Mouse (Mus musculus): ENCODE measurements around the gene Fam185a.

The Fam185a gene

GRCm38 (mm10) chr5:21491469-21491868, 66.7 kb downstream of the Fam185a start:
- no peak for ATAC-seq (ENCODE audit: insufficient number of reproducible peaks, low FRiP score, low TSS enrichment)

- no peak for ATAC-seq (ENCODE audit: insufficient number of reproducible peaks, low FRiP score, low TSS enrichment)
These were observed 67.5 kb downstream of the Fam185a start for GRCm38 (mm10) chr5:21492213-21492612.

- ATAC-seq (ENCODE audit: insufficient number of reproducible peaks, low FRiP score, low TSS enrichment): no peak
These were observed 68.7 kb downstream of the Fam185a start for GRCm38 (mm10) chr5:21493294-21493999.

DNA sequence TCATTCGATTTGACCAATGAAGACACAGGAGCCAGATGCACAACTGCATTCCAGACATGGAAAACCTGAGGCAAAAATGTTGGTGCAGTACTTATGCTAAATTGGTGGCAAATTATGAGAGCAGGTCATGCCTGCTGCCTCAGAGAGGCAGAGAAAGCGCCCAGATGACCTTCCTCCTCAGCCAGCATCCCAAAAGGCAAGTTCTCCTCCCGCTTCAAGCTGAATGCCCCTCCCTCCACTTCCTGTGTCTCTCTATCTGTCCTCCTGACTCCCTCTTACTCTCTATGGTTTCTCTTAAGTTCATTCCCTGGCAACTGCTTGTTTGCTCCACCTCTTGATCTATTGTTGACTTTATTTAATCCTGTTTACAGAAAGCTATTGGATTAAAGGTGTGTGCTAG, 70.0 kb downstream of the Fam185a start:
- ATAC-seq (ENCODE audit: insufficient number of reproducible peaks, low FRiP score, low TSS enrichment): no peak

DNA sequence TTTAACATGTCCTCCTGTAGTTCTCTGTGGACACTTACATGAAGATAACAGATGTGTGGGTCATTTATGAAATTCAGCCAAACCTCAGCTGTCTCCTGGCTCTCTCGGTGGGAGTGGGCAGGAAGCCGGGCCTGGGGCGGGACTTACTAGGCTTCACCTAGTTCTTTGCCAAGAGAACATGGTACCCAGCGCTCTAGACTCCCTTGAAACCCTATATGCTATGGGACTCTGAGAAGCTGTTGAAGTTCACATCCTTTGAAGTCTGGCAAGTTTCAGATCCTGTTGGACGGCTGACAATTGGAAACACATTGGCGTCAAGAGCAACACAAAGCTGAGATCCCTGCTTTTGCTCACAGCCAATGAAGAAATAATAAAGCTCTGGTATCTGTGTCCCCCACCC, 71.6 kb downstream of the Fam185a start:
- ATAC-seq (ENCODE audit: insufficient number of reproducible peaks, low FRiP score, low TSS enrichment): no peak

- no peak for ATAC-seq (ENCODE audit: insufficient number of reproducible peaks, low FRiP score, low TSS enrichment)
These were observed 72.1 kb downstream of the Fam185a start for GRCm38 (mm10) chr5:21496881-21497280.

DNA sequence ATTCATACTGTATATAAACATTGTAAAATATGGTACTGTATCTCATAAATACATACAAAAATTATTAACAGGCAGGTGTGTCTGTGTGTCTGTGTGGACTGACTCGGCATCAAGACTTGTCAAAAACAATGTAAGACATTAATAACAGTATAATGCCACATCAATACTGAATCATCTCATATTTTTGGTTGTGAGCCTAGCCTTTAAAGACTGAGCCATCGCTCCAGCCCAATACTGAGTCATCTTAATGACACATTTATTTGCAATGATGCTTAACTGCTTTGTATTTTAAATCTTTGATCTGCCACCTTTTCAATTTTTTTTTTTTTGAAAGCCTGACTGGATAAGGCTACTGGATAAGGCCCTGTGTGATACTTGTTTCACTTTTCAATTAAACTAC, 73.7 kb downstream of the Fam185a start:
- no peak for ATAC-seq (ENCODE audit: insufficient number of reproducible peaks, low FRiP score, low TSS enrichment)

- no peak for ATAC-seq (ENCODE audit: insufficient number of reproducible peaks, low FRiP score, low TSS enrichment)
These were observed 74.2 kb downstream of the Fam185a start for GRCm38 (mm10) chr5:21498925-21499324.

GRCm38 (mm10) chr5:21500133-21500532, 75.4 kb downstream of the Fam185a start:
- no peak for ATAC-seq (ENCODE audit: insufficient number of reproducible peaks, low FRiP score, low TSS enrichment)

DNA sequence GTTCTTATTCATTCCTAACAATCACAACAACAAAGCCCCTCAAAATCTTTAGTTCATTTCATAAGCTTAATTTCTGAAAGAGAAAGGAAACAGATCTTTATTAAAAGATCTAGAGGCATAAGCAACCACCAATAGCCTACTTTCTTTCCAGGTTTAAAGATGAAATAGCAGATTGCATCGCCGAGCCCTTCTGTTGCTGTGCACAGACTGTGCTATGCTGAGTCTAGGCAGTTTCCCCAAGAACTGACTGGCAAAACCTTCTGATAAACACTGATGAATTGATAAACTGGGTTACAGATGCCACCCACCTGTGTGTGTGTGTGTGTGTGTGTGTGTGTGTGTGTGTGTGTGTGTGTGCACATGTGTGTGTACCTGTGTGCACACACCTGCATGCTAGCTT, 76.2 kb downstream of the Fam185a start:
- no peak for ATAC-seq (ENCODE audit: insufficient number of reproducible peaks, low FRiP score, low TSS enrichment)

DNA sequence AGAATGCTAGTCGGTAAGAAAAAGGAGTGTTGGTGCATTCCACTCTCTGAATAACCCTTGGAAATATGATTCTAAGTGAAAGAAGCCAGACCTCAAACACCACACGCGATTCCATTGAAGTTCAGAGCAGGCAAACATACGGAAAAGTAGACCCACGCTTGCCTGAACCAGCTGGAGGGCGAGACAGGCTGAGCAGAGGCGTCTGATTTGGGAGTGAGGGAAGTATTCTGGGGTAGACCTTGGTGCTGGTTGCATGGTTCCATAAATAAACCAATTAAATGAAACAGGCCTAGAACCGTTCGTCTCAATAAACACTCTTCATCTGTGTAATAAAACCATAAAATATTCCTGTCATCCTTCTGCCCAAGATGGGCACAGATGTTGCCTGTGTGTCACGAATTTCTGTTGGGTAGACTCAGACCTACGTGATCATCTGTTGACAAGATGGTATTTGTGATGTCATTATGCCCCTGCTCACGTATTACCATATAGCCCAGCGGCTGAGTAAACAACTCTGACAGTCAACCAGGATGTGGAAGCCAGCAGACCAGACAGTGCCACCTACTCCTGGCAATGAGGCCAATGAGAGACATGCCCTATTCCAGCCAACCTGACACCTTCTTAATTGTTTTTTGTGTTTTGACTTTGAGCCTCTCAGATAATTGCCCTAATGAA, 78.3 kb downstream of the Fam185a start:
- no peak for ATAC-seq (ENCODE audit: insufficient number of reproducible peaks, low FRiP score, low TSS enrichment)

DNA sequence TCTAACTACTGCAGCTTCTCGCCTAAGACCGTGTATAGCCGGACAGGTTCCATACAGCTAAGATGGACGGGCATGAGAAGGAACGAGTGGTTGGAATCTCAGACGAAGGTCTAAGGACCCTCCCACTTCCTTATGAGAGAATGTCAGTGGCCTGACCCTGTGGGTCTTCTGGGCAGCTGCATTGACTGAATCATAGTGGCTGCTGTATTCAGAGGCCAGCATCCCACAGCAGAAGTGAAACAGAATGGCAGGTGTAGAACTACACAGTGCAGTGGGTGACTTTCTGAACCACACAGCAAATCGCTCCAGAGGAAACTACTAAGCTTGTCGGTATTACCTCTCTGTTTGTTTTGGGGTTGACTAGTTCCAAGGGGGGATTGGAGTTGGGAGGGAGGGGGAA, 80.4 kb downstream of the Fam185a start:
- ATAC-seq (ENCODE audit: insufficient number of reproducible peaks, low FRiP score, low TSS enrichment): no peak

- no peak for ATAC-seq (ENCODE audit: insufficient number of reproducible peaks, low FRiP score, low TSS enrichment)
These were observed 82.1 kb downstream of the Fam185a start for GRCm38 (mm10) chr5:21506887-21507286.

GRCm38 (mm10) chr5:21509801-21510200, 85.0 kb downstream of the Fam185a start:
- no peak for ATAC-seq (ENCODE audit: insufficient number of reproducible peaks, low FRiP score, low TSS enrichment)

GRCm38 (mm10) chr5:21513363-21513762, 88.6 kb downstream of the Fam185a start:
- ATAC-seq (ENCODE audit: insufficient number of reproducible peaks, low FRiP score, low TSS enrichment): no peak

GRCm38 (mm10) chr5:21517562-21517961, 92.8 kb downstream of the Fam185a start:
- no peak for ATAC-seq (ENCODE audit: insufficient number of reproducible peaks, low FRiP score, low TSS enrichment)

DNA sequence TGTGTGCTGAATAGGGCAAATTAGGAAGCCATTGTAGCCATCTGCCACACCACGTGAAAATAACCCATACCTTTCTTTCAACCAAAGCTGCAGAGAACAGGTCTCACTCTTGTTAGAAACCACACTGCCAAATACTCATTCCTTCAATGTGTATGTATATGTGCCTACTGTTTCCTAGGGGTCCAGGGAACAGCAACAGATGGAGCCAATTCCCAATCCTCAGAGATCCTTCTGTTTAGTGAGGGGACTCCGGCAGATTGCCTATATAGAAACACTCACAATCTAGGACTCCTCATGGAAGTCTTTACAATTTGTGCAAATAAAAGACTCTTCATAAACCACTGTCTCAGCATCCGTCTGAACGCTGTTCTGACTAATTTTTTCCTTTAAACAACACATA, 93.4 kb downstream of the Fam185a start:
- no peak for ATAC-seq (ENCODE audit: insufficient number of reproducible peaks, low FRiP score, low TSS enrichment)

- no peak for ATAC-seq (ENCODE audit: insufficient number of reproducible peaks, low FRiP score, low TSS enrichment)
These were observed 94.4 kb downstream of the Fam185a start for GRCm38 (mm10) chr5:21519166-21519565.

GRCm38 (mm10) chr5:21526835-21527485, 102.2 kb downstream of the Fam185a start:
- no peak for ATAC-seq (ENCODE audit: insufficient number of reproducible peaks, low FRiP score, low TSS enrichment)

DNA sequence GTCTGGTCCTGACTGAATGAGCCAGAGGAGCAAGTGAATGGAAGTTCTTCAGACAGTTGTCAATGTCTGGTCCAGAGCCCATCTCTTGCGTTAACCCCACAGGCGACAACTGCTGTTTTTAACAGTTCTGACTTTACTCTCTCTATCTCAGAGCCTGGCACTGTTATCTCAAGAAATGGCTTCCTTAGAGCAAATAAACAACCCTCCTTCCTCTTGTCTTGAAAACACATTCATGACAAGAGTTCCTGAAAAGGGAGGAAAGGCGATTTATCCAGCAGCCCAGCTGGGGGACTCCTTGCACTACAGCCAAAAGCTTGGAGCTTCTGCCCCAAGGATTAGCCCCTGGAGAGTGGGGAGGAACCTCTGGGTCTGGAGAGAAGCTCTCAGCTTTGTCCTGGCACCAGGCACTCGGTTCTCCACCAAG, 102.7 kb downstream of the Fam185a start:
- no peak for ATAC-seq (ENCODE audit: insufficient number of reproducible peaks, low FRiP score, low TSS enrichment)

DNA sequence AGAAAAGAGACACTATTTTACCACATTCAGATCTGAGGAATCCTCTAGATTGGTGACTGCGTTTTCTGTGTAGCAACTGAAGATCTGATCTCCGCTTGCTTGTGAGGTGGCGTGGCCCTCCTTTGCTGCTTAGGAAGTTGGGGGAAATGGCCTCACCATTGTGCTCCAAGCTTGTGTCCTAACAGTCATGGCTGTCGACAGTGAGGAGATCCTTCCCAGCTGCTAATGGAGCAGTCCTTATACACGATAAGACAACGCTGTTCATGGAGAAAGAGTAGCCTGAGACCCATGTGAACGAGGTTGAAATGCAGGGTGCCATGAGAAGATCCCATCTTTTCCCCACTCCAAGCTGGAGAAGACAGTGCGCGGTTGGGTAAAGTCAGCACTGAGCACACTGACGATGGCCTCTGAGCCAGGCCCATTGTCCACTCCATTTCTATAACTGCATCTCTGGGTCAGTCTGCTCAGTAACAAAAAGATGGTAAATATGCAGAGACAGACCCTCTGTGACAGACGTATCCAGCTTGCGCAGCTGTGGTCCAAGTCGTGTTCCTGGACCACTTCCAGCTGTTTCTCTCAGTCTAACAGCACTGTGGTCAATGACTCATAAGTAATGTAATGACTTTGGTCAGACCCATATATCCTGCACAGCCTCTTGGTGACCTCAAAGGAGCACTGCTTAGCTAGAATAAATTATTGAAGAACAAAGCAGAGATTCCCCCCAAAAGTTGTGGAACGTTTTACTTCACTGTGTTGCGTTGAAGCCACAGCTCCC, 103.5 kb downstream of the Fam185a start:
- ATAC-seq (ENCODE audit: insufficient number of reproducible peaks, low FRiP score, low TSS enrichment): no peak

Measured in cerebellum, adult (tissue).